Mouse (Mus musculus) spleen, postnatal 36 days (tissue): ENCODE data around the gene Crygs.
"Not testable (repeated sequence)": the region's sequence is repeated elsewhere in the genome, so short reads cannot be mapped to it uniquely, and the experiment has no call there.

Experiments
- DNase-seq, 2 experiments: peaks; one replicate each; pipeline ENCODE4 v3.0.0; 2022; ENCODE audit warnings: low spot score in 2 of 2, mixed read lengths in 1 of 2

Gene Crygs

DNA sequence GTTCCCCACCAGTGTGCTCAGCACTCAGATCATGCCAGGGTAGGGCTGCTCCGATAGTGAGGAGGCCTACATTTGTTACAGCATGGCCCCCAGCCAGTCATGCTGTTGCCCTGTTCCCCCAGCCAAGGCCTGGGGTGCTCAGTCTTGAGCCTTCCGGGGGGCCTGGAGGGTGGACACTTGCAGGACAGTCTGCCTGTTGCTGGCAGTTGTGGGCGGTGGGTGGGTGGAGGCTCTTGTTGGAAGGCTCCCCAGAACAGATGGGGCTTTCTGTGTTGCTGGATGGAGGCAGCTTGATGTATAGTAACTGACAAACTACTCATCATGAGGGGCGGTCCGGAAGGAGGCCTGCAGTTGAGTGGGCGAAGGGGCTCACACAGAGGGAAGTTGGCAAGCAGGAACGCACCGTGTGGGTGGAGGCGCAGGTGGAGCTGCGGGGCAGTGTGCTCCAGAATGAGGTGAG, 21.4 kb downstream of the Crygs start:
- no peak for DNase-seq

DNA sequence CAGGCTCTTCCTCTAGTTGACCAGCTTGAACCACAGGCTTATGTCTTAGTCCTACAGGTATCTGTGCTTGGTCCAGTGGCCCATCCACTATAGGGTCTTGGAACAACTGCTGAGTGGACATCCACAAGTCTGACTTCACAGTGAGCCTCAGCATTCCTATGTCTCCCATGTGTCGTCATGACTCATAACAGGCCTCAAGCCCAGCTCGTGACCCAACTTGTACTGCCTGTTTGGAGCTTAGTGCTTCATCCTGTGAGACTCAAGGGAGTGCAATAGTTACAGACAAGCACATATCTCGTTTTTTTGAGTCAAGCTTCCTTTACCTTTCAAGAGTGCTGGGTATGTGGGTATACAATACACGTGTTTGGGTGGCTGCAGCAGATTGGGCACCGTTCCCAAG, 28.7 kb downstream of the Crygs start:
- no peak for DNase-seq

DNA sequence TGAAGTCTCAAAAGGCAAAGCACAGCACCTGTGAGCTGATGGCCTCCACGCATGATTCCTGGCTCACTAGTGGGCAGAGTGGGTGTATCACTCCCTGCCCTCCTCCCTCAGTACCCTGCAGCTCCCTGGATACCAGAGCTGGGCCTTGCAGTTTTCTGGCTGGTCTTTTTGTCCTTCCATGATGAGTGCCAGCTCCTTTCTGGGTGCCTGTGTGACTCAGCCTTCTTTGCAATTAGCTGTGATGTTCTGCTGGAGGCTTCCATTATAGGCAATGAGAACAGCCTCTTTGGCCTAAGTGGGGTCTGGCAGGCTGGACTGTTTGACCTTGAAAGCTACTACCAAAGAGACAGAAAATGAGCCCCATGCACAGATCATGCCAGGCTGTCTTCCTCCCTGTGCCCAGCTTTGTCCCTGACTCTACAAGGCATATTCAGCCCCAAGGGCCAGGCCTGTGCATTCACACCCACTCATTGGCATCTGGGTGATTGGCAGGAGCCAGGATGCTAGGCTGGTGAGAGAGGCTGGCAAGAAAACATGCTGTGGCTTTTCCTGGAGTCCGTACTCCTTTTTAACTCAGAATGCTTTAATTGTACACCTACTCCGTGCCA, 32.0 kb downstream of the Crygs start:
- no peak for DNase-seq

DNA sequence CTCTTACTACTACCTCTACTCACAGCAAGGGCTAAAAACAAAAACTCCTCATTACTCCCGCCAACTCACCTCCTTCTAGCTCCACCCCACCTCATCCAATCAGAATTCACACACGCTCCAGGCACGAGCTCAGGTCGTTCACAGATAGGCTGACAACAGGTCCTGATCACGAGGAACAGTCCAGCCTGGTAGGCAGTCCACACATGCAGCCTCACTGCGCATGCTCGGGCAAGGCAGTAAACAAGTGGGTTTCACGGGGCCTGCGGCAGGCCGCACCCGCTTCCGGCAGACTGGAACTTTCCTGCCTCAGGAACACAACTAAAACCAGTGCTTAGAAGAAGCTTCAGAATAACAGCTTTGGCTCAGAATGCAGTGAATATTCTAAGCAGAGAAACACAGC, 33.1 kb downstream of the Crygs start:
- DNase-seq, result not testable (repeated sequence)

DNA sequence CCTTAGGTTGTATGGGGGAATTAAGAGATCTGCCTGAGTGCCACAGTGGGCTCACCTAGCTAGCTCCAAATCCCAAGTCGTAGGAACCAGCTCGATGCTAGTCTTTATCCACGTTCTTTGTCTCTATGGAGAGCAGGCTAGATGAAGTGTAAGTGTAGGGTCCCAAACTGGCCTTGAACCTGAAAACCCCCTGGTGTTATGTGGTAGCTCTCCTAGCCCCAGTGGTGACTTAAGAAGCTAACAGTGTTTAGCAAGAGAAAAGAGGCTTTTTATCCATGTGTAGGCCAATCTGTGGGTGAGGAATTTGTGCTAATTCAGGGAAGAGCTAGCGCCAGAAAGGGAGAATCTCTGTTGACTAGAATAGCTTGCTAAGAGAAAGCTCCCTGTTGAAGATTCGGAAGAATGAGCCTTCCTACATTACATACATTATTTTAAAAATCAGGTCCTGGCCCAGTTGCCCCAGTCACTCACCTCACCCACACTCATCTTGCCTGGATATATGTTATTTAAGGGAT, 35.8 kb downstream of the Crygs start:
- DNase-seq, result no peak

DNA sequence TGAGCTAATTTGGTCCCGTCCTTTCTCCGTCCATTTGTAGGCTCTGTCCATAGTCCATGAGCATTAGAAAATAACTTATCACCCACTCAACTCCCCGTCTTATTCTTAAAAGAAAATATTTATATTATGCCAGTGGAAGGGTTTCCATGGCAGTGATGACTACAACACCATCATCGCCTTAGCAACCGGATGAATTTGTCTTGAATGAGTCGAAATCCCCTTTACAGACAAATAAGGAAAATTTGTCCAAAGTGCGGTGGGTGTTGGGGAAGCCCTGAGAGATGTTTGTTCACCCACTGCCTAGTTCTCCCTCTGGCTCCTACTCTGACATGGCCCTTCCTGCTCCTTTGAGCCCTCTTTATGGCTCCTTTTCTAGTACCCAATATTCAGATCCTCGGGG, 42.7 kb downstream of the Crygs start:
- DNase-seq, result no peak

DNA sequence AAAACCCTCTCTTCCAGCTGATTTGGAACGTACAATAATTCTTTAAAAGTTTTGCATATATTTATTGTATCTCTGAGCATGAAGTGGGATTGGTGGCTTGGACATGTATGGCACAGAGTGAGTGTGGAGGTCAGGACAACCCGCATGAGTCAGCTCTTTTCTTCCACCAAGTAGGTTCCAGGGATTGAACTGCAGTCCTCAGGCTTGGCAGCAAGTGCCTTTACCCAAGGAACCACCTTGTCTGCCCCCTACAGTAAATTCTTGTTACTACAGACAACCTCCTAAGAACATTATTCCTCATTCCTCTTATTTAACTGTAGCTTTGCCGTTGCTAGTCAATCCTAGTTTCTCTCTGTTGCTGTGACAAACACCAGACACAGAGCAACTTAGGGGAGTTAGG, 44.0 kb downstream of the Crygs start:
- no peak for DNase-seq

DNA sequence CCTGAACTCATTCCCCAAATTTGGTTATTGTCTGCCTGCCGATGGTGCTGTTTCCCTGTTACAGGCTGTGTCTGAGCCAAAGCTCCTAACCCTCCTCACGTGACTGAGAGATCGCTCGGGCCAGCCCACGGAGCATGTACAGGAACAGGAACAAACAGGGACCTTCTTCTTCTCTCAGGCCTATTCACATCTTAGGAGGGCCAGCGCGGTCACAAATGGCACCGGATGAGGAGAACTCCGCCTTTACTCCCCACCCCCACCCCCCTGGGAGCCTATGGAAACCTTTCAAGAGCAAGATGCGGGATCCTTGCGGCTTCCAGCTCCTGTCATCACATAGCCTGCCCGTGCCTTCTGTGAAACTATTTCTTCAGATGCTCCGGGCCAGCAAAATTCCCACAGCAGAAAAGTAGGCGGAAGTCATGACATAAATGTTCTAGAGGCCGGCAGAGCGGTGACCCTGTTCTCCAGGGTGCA, 44.6 kb downstream of the Crygs start:
- no peak for DNase-seq

DNA sequence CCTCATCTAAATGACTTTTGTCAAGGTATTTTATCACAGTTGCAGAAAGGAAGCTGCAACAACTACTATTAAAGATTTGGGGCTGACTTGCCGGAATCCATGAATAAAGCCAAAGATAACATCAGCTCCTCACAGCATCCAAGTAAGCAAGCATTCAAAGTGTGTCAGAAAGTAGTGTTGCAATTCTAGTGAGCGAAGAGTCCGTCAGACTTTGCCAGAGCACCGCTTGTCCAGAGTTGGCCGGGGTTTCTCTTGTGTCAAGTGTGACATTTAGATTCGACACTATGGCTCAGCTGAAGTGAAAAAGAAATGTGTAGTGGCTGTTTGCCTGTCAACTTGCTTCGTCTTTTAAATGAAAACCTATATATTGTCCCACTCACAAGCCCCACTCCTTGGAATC, 45.8 kb downstream of the Crygs start:
- no peak for DNase-seq
